Mouse (Mus musculus): ENCODE results near the gene Rorb. TPM values are rescaled to one million over a fixed set of nuclear protein-coding genes. Genes with fewer than 3 reads are reported as not detected.

Gene Rorb
- polyA plus RNA-seq, 1 experiment from 2014 or later, result 20.1 TPM

- Histone ChIP-seq H3K4me2 (replicated peaks) (no peak overlapping the region), H3K4me3 (no peak overlapping the region), H3K36me3 (no peaks in the 10 kb centered on the region), H3K27ac (replicated peaks) (no peak overlapping the region), H3K4me1 (no peaks in the 10 kb centered on the region), H3K9ac (replicated peaks) (no peak overlapping the region), H3K9me3 (no peaks in the 10 kb centered on the region), H3K27me3 (no peaks in the 10 kb centered on the region)
- 92% methylated on average over 6 of the region's 6 CpGs for WGBS
- ATAC-seq (replicated peaks), result no peak
Observed at GRCm38 (mm10) chr19:19097149-19097548, 13.8 kb downstream of the Rorb start.

GRCm38 (mm10) chr19:19089427-19089826, 21.6 kb downstream of the Rorb start:
- Histone ChIP-seq H3K4me3 (no peak overlapping the region), H3K9me3 (no peaks in the 10 kb centered on the region), H3K27ac (replicated peaks) (no peak overlapping the region), H3K4me2 (replicated peaks) (no peak overlapping the region), H3K27me3 (no peaks in the 10 kb centered on the region), H3K36me3 (no peaks in the 10 kb centered on the region), H3K9ac (replicated peaks) (no peak overlapping the region), H3K4me1 (no peaks in the 10 kb centered on the region)
- ATAC-seq (replicated peaks), result no peak
- 87% methylated on average over 7 of the region's 7 CpGs for WGBS

GRCm38 (mm10) chr19:19077880-19078279, 33.1 kb downstream of the Rorb start:
- 61% methylated on average over 8 of the region's 8 CpGs for WGBS
- no peaks in the 10 kb centered on the region for H3K27me3 ChIP-seq
- H3K4me3 ChIP-seq, result no peak overlapping the region
- no peaks in the 10 kb centered on the region for H3K9me3 ChIP-seq
- H3K36me3 ChIP-seq, result no peaks in the 10 kb centered on the region
- H3K4me2 ChIP-seq (replicated peaks), result no peak overlapping the region
- no peak for ATAC-seq (replicated peaks)
- H3K4me1 ChIP-seq, result no peaks in the 10 kb centered on the region
- no peak overlapping the region for H3K9ac ChIP-seq (replicated peaks)
- no peak overlapping the region for H3K27ac ChIP-seq (replicated peaks)

GRCm38 (mm10) chr19:19074756-19075155, 36.2 kb downstream of the Rorb start:
- Histone ChIP-seq H3K27me3 (no peaks in the 10 kb centered on the region), H3K9me3 (no peaks in the 10 kb centered on the region), H3K9ac (replicated peaks) (no peak overlapping the region), H3K4me1 (no peaks in the 10 kb centered on the region), H3K4me2 (replicated peaks) (no peak overlapping the region), H3K27ac (replicated peaks) (no peak overlapping the region), H3K36me3 (no peaks in the 10 kb centered on the region), H3K4me3 (no peak overlapping the region)
- ATAC-seq (replicated peaks), result no peak
- 81% methylated on average over 6 of the region's 6 CpGs for WGBS

- WGBS, result 23% methylated on average over 10 of the region's 10 CpGs
- H3K4me3 ChIP-seq, result no peak overlapping the region
- H3K27ac ChIP-seq (replicated peaks), result peak overlapping the region; percentile 33; the same call in 1 of the 2 replicates
- H3K4me2 ChIP-seq (replicated peaks), result peak overlapping the region; percentile 31
- H3K9me3 ChIP-seq, result no peaks in the 10 kb centered on the region
- H3K36me3 ChIP-seq, result no peaks in the 10 kb centered on the region
- H3K9ac ChIP-seq (replicated peaks), result no peak overlapping the region
- ATAC-seq (replicated peaks), result peak; percentile 72
- H3K4me1 ChIP-seq, result peaks cover 15% of the 10 kb centered on the region
- no peaks in the 10 kb centered on the region for H3K27me3 ChIP-seq
Observed at GRCm38 (mm10) chr19:19058710-19059398, 52.1 kb downstream of the Rorb start.

- no peak overlapping the region for H3K27ac ChIP-seq (replicated peaks)
- no peak overlapping the region for H3K9ac ChIP-seq (replicated peaks)
- H3K27me3 ChIP-seq, result no peaks in the 10 kb centered on the region
- no peak overlapping the region for H3K4me3 ChIP-seq
- peak overlapping the region; percentile 24; the same call in 1 of the 2 replicates for H3K4me2 ChIP-seq (replicated peaks)
- H3K36me3 ChIP-seq, result no peaks in the 10 kb centered on the region
- H3K4me1 ChIP-seq, result peaks cover 15% of the 10 kb centered on the region
- WGBS, result 38% methylated on average over 8 of the region's 8 CpGs
- ATAC-seq (replicated peaks), result peak; percentile 51
- no peaks in the 10 kb centered on the region for H3K9me3 ChIP-seq
Observed at GRCm38 (mm10) chr19:19058201-19058600, 52.8 kb downstream of the Rorb start.

- Histone ChIP-seq H3K36me3 (no peaks in the 10 kb centered on the region), H3K4me2 (replicated peaks) (no peak overlapping the region), H3K4me3 (no peak overlapping the region), H3K9ac (replicated peaks) (no peak overlapping the region), H3K4me1 (peaks cover 8% of the 10 kb centered on the region), H3K27ac (replicated peaks) (no peak overlapping the region), H3K9me3 (no peaks in the 10 kb centered on the region), H3K27me3 (no peaks in the 10 kb centered on the region)
- 27% methylated on average over 2 of the region's 2 CpGs for WGBS
- no peak for ATAC-seq (replicated peaks)
Observed at GRCm38 (mm10) chr19:19043138-19043537, 67.9 kb downstream of the Rorb start.

GRCm38 (mm10) chr19:19040800-19041199, 70.2 kb downstream of the Rorb start:
- Histone ChIP-seq H3K4me2 (replicated peaks) (no peak overlapping the region), H3K27ac (replicated peaks) (no peak overlapping the region), H3K4me1 (peaks cover 8% of the 10 kb centered on the region), H3K9ac (replicated peaks) (no peak overlapping the region), H3K27me3 (no peaks in the 10 kb centered on the region), H3K9me3 (no peaks in the 10 kb centered on the region), H3K36me3 (no peaks in the 10 kb centered on the region), H3K4me3 (no peak overlapping the region)
- 35% methylated on average over 2 of the region's 2 CpGs for WGBS
- ATAC-seq (replicated peaks), result 0 out of 2 replicates have a peak, but pooled peaks have one; percentile 45

GRCm38 (mm10) chr19:19034482-19035315, 76.3 kb downstream of the Rorb start:
- no peak overlapping the region for H3K4me3 ChIP-seq
- H3K27ac ChIP-seq (replicated peaks), result no peak overlapping the region

GRCm38 (mm10) chr19:19033974-19034373, 77.0 kb downstream of the Rorb start:
- ATAC-seq (replicated peaks), result no peak
- H3K4me3 ChIP-seq, result no peak overlapping the region
- no peak overlapping the region for H3K4me2 ChIP-seq (replicated peaks)
- 75% methylated on average over 3 of the region's 3 CpGs for WGBS
- H3K9ac ChIP-seq (replicated peaks), result no peak overlapping the region
- no peaks in the 10 kb centered on the region for H3K4me1 ChIP-seq
- no peaks in the 10 kb centered on the region for H3K27me3 ChIP-seq
- H3K27ac ChIP-seq (replicated peaks), result no peak overlapping the region
- no peaks in the 10 kb centered on the region for H3K9me3 ChIP-seq
- H3K36me3 ChIP-seq, result no peaks in the 10 kb centered on the region

More at GRCm38 (mm10) chr19:19034482-19035315, 76.3 kb downstream of the Rorb start:
- Histone ChIP-seq H3K9ac (replicated peaks) (no peak overlapping the region), H3K4me1 (no peaks in the 10 kb centered on the region), H3K27me3 (no peaks in the 10 kb centered on the region), H3K4me2 (replicated peaks) (no peak overlapping the region), H3K9me3 (no peaks in the 10 kb centered on the region), H3K36me3 (no peaks in the 10 kb centered on the region)
- no peak for ATAC-seq (replicated peaks)
- 87% methylated on average over 5 of the region's 5 CpGs for WGBS

- no peak overlapping the region for H3K27ac ChIP-seq (replicated peaks)
- WGBS, result 22% methylated on average over 6 of the region's 6 CpGs
Observed at GRCm38 (mm10) chr19:19005144-19005543, 105.9 kb downstream of the Rorb start.

GRCm38 (mm10) chr19:19004023-19004656, 106.9 kb downstream of the Rorb start:
- Histone ChIP-seq H3K27ac (replicated peaks) (no peak overlapping the region), H3K36me3 (no peaks in the 10 kb centered on the region), H3K27me3 (no peaks in the 10 kb centered on the region), H3K4me2 (replicated peaks) (no peak overlapping the region), H3K4me3 (no peak overlapping the region), H3K4me1 (peaks cover 12% of the 10 kb centered on the region), H3K9ac (replicated peaks) (no peak overlapping the region), H3K9me3 (no peaks in the 10 kb centered on the region)
- WGBS, result 40% methylated on average over 10 of the region's 11 CpGs
- peak; percentile 64 for ATAC-seq (replicated peaks)

More at GRCm38 (mm10) chr19:19005144-19005543, 105.9 kb downstream of the Rorb start:
- no peaks in the 10 kb centered on the region for H3K27me3 ChIP-seq
- H3K36me3 ChIP-seq, result no peaks in the 10 kb centered on the region
- H3K9ac ChIP-seq (replicated peaks), result no peak overlapping the region
- peak; percentile 97 for ATAC-seq (replicated peaks)
- H3K4me2 ChIP-seq (replicated peaks), result no peak overlapping the region
- H3K9me3 ChIP-seq, result no peaks in the 10 kb centered on the region
- H3K4me3 ChIP-seq, result no peak overlapping the region
- H3K4me1 ChIP-seq, result peaks cover 12% of the 10 kb centered on the region
